ENCODE assay signal across 8 mouse cellular contexts in genomic region chr8:110901839-110902578, GRCm38 (mm10). TPM values are rescaled to one million over a fixed set of nuclear protein-coding genes. Genes with fewer than 3 reads are reported as not detected.
DNase-seq lines count a peak whose midpoint lies in the region; ATAC-seq and TF ChIP-seq lines count a peak whose summit lies in the region.

TSS of gene Fuk (minus strand) at chr8:110902488.

- 3% methylated on average over 30 of the region's 30 CpGs for WGBS in heart, embryonic 10.5 days
- WGBS in kidney, embryonic 15.5 days = 4% methylated on average over 30 of the region's 30 CpGs

- peak; percentile 55 for TF ChIP-seq POLR2A in embryonic fibroblast, embryonic 13.5 days (IDR thresholded peaks at IDR 0.05; ENCODE audit: low read depth, low read length)

- H3K36me3 ChIP-seq in C2C12 (ENCODE audit: control insufficient read depth, insufficient read depth) = no peaks in the 10 kb centered on the region
- peaks cover 20% of the 10 kb centered on the region for H3K36me3 ChIP-seq in heart, embryonic 10.5 days
- H3K36me3 ChIP-seq in kidney, embryonic 15.5 days = peaks cover 19% of the 10 kb centered on the region

- H3K79me3 ChIP-seq in C2C12 (ENCODE audit: low read depth) = no peaks in the 10 kb centered on the region

- no peak within 1 kb of the TSS for H3K27ac ChIP-seq in embryonic fibroblast, embryonic 13.5 days (ENCODE audit: insufficient read depth, low read length)
- H3K27ac ChIP-seq in heart, embryonic 10.5 days = peak within 1 kb of the TSS; percentile 86
- no peak within 1 kb of the TSS for H3K27ac ChIP-seq in kidney, embryonic 15.5 days

- peak; percentile 96 for ATAC-seq in kidney, embryonic 15.5 days (replicated peaks; ENCODE audit: low FRiP score)
- ATAC-seq in monocyte, adult 5-6 weeks (replicated peaks; ENCODE audit: insufficient number of reproducible peaks, low FRiP score, low TSS enrichment, poor library complexity, severe bottlenecking) = peak; percentile 77

- no peak for TF ChIP-seq CTCF in C2C12 (IDR thresholded peaks at IDR 0.05; ENCODE audit: control insufficient read depth, insufficient read depth, insufficient read length)
- no peak for TF ChIP-seq CTCF in embryonic fibroblast, embryonic 13.5 days (IDR thresholded peaks at IDR 0.05; ENCODE audit: borderline replicate concordance, insufficient read depth, low read length)

- peak within 1 kb of the TSS; percentile 61 for H3K9ac ChIP-seq in kidney, embryonic 15.5 days

- no peaks in the 10 kb centered on the region for H3K27me3 ChIP-seq in C2C12 (ENCODE audit: control insufficient read depth, insufficient read depth, insufficient read length)
- no peaks in the 10 kb centered on the region for H3K27me3 ChIP-seq in heart, embryonic 10.5 days (ENCODE audit: insufficient read depth, poor library complexity, severe bottlenecking)
- no peaks in the 10 kb centered on the region for H3K27me3 ChIP-seq in kidney, embryonic 15.5 days

- peaks cover 3% of the 10 kb centered on the region; the same call in 1 of the 2 replicates for H3K4me1 ChIP-seq in embryonic fibroblast, embryonic 13.5 days (ENCODE audit: control insufficient read depth, insufficient read depth, low read length)
- H3K4me1 ChIP-seq in heart, embryonic 10.5 days = peaks cover 8% of the 10 kb centered on the region; the same call in 1 of the 2 replicates
- H3K4me1 ChIP-seq in kidney, embryonic 15.5 days = peaks cover 12% of the 10 kb centered on the region; the same call in 1 of the 2 replicates

- no peaks in the 10 kb centered on the region for H3K9me3 ChIP-seq in heart, embryonic 10.5 days
- H3K9me3 ChIP-seq in kidney, embryonic 15.5 days (replicated peaks) = no peaks in the 10 kb centered on the region

- H3ac ChIP-seq in C2C12 (ENCODE audit: control insufficient read depth, insufficient read length, low read depth) = peak within 1 kb of the TSS; percentile 81

- peak within 1 kb of the TSS; percentile 64 for H3K4me3 ChIP-seq in C2C12 (ENCODE audit: insufficient read depth, poor library complexity, severe bottlenecking)
- H3K4me3 ChIP-seq in embryonic fibroblast, embryonic 13.5 days (ENCODE audit: insufficient read depth, low read length) = peak within 1 kb of the TSS; percentile 97
- peak within 1 kb of the TSS; percentile 92 for H3K4me3 ChIP-seq in heart, embryonic 10.5 days
- H3K4me3 ChIP-seq in kidney, embryonic 15.5 days (replicated peaks) = peak within 1 kb of the TSS; percentile 65

- H3K4me2 ChIP-seq in kidney, embryonic 15.5 days = peak within 1 kb of the TSS; percentile 66

- H3K79me2 ChIP-seq in C2C12 (ENCODE audit: control insufficient read depth, insufficient read depth) = no peaks in the 10 kb centered on the region

- DNase-seq in brain, adult 2 months (ENCODE audit: low read depth, low spot score) = peak; percentile 92
- peak; percentile 92 for DNase-seq in heart, embryonic 10.5 days (ENCODE audit: low spot score)
- peak; percentile 85 for DNase-seq in liver
- DNase-seq in spleen, postnatal 36 days (ENCODE audit: low spot score in 2 of 2) = peak; percentile 82 to 83

TF ChIP-seq in C2C12, 6 proteins besides CTCF, POLR2A, EP300 and RAD21:
- no peak for TF ChIP-seq MYOG (IDR thresholded peaks at IDR 0.05; ENCODE audit: control insufficient read depth, extremely low read depth, insufficient read length)
- no peak for TF ChIP-seq MYOD1 (IDR thresholded peaks at IDR 0.05; ENCODE audit: control insufficient read depth, insufficient read length, low read depth)
- no peak for TF ChIP-seq CEBPB (IDR thresholded peaks at IDR 0.05; ENCODE audit: low read depth)
- no peak for TF ChIP-seq MAX (IDR thresholded peaks at IDR 0.05)
- TF ChIP-seq USF1 (IDR thresholded peaks at IDR 0.05; ENCODE audit: low read depth) = no peak
- no peak for TF ChIP-seq FOSL1 (IDR thresholded peaks at IDR 0.05; ENCODE audit: insufficient read depth, low read length, poor library complexity, severe bottlenecking)

RNA-seq across cellular contexts. Expression of gene Fuk, which starts in this region (rescaled TPM):
- 6.4 TPM for polyA plus RNA-seq in C2C12 (2012; fragmentation: generic; extraction: Trizol)
- polyA plus RNA-seq in embryonic fibroblast, embryonic 13.5 days (2011; ENCODE audit: insufficient read length, low read depth, missing spikeins) = 7.0 and 8.4 TPM in 2 replicates
- polyA plus RNA-seq in heart, embryonic 10.5 days (2016; fragmentation: Nextera tagmentation; extraction: Ambion mirVana) = 10.4 and 11.2 TPM in 2 replicates
- 12.0 and 13.3 TPM in 2 replicates for polyA plus RNA-seq in kidney, embryonic 15.5 days (2015; fragmentation: Nextera tagmentation; extraction: Ambion mirVana)
- total RNA-seq in monocyte, adult 5-6 weeks (2017) = 2.9 to 7.2 TPM (median 2.9 TPM) in 3 replicates
